Mouse (Mus musculus) spleen, postnatal 10 days (tissue): Measurements from ENCODE around the gene Defb20.
"Not testable (repeated sequence)": the region's sequence is repeated elsewhere in the genome, so short reads cannot be mapped to it uniquely, and the experiment has no call there.

Experiments used
- DNase-seq, 2 experiments: peaks; one replicate each; pipeline ENCODE4 v3.0.0; 2021 to 2022; ENCODE audit warnings: low spot score in 2 of 2

Gene Defb20

DNA sequence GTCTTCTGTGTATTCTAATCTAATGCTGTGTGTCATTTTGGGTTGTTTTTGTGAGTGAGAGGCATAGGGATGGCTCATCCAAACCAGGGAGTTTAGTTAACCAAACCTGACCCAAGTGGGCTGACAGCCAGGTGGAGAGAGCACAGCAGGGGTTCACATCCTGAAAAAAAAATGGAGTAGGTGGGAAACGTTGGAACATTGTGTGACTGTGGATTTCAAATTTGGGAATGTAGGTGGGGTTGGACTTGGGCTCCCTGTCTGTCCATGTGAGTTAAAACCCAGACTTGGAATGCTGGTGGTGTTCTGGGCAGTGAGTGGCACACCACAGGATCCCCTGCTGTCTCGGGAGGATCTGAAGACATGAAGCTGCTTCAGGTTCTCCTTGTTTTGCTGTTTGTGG, at the start of gene Defb20:
Defb20 (plus strand) TSS at position 301 of the 400 bp plus-strand sequence.
- DNase-seq, result no peak

DNA sequence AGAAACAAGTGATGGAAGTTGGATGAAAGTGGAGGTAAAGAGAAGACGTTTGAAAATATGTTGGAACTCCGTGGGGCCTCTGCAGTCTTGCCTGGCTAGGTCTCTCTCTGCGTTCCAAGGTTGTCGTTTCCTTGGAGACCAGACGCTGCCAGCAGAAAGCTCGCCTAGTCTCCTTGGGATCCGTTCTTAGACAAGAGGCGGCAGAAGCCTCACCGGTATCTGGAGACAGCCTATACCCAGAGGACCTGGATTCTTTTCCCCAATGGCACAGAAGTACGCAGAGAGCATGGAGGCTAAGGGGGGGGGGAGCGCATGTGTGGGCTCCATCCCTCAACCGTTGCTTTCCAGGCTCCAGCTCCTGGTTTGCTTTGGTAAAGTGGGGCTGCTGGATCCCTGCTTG, 49.4 kb upstream of the Defb20 start:
- DNase-seq, result no peak

DNA sequence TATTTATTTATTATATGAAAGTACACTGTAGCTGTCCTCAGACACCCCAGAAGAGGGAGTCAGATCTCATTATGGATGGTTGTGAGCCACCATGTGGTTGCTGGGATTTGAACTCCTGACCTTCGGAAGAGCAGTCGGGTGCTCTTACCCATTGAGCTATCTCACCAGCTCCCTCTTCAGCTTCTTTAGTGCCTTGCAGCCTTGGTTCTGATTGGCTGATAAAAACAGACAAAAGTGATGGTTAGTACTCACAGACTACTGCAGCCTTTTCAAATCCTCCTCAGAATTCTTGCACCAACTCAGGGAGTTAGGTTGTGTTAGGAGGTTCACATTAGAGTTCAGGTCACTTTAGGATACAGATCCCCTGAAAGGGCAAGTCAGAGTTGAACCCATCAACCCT, 48.4 kb upstream of the Defb20 start:
- not testable (repeated sequence) for DNase-seq

DNA sequence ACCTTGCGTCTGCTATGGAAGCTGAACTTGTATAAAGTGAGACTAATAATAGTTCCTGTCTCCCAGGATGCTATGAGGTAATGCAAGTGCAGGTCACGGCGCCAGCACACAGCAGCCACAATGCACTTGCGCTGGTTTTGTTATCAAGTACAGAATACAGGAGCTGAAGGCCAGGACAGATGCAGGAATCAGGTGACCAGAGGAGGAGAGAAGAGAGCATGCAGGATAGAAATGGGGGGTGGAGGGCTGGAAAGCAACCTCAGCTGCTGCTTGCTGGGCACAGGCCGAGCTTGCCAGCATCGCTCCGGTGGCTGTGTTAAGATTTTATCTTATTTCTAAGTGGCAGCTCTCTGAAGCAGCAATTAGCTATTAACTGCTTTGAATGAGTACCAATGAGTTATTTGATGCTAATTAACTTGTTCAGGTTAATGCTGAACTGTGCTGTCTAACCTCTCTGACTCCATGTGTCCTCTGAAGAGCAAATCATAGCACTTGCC, 40.4 kb upstream of the Defb20 start:
- DNase-seq, result no peak

DNA sequence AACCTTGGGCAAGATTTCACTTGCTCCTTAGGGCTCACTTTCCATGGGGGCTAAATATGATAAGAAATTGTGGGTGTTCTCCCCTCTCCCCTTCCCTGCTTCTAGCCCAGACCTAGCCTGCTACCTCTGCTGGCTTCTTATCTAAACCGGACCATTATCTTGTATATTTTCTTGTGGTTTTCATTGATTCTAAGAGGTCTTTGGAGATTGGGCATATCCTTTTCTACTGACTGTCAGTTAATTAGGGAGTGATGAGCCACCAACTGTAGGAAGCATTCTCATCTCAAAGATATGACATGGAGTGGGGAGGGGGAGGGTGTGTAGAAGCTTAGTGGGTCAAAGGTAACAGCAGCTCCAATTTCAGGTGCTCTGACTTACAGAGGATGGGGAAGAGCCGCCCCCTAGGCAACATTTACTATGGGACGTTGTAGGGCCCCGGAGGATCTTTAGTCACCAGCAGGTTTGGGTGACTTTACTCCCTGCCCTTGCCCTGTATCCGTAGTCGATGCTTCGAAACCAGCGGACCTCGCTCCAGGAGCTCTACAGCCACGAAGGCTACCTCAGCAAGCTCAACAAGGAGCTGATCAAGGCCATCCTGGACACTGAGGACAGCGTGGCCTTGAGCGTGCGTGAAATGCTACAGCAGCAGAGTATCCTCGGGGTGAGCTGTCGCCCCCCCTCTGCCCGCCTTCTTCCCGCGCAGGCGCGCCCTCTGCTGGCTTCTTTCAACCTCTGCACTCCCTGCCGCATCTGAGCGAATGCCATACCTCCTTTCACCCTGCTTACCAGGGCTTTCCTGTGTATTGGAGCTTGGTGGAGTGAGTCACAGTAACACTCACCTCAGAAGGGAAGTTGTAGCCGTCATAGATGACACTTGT, 39.6 kb upstream of the Defb20 start:
- peak; percentile 77 to 90 for DNase-seq

DNA sequence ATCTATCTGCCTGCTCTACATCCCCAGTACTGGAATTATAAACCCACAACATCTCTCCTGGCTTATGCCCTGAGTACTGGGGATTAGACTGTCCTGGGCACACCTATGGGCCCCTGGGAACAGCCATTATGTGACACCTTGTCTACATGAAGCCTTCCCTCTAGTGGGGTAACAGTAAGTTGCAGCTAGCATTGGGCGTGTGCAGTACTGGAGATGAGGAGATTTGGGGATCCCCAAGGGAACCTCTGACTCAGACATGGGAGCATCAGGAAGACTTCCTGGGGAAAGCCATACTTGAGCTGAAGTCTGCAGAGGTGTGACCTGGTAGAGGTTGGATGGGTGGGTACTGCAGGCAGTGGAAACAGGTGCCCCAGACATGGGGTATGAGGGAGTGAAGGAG, 37.9 kb upstream of the Defb20 start:
- DNase-seq, result no peak

DNA sequence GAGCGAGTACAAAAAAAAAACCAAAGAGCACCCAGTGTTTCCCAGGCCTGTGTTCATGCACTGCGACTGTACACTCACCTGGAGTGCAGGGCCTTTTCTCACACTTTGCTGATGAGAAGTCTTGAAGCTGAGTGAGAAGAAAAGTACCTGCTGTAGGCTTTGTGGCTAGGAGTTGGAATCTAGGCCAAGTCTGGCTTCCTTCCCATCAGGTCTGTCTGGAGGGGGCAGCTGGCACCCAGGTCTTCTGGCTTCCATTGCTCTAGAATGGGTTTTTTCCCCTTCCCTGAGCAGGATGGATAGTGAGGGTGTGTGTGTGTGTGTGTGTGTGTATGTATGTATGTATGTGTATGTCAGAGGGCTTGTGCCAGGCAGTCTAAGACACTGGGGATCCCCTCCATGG, 37.0 kb upstream of the Defb20 start:
- DNase-seq, result no peak

DNA sequence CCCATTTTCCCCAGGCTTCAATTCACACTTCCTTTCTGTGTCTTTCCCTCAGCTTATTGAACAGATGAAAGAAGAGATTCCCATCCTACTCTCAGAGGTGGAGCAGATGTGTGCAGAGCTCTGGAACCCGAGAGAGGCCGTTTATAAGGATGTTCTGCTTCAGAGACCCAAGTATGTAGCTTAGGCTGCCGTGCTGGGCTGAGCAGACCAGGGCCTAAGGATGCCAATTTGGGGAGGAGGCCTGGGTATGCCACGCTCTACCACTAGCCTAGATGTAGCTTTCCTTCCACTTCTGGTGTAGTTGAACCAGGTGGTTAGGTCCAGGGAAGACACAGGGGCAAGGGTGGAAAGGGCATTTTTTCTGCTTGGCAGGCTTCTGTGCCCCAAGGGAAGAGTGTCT, 34.5 kb upstream of the Defb20 start:
- no peak for DNase-seq

DNA sequence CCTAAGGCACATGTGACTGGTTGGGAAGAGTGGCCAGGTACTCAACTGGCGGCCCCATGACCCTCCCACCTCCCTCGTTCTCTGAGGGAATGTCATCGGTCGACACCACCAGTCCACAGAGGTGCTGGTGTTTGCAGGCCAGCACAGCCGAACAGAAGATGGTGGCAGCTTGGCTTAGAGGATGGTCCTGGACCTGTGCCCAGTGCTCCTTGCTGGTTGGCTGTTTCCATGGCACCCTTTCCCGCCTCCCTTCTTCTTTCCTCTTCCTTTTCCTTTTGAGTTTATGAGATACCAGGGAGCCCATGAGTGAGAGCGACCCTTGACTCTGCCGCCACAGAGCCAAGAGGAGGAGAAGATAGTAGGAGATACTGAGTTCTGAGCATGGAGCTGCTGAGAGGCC, 33.6 kb upstream of the Defb20 start:
- no peak for DNase-seq

DNA sequence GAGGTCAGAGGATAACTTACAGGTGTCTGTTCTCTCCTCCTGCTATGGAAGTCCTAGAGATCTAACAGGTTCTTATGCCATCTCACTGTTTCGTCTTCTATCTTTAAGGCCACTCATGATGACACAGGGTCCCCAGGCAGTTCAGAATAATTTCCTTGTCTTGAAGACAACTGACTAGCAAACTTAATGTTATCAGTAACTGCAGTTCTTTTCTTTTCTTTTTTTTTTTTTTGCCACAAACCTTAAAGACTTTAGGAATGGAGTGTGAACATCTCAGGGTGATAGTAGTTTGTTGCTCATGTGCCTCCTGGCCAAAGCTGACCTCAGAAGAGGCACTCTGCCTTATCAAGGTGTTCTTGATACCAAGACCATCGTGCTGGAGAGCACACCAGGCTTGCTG, 30.2 kb upstream of the Defb20 start:
- DNase-seq, result no peak

DNA sequence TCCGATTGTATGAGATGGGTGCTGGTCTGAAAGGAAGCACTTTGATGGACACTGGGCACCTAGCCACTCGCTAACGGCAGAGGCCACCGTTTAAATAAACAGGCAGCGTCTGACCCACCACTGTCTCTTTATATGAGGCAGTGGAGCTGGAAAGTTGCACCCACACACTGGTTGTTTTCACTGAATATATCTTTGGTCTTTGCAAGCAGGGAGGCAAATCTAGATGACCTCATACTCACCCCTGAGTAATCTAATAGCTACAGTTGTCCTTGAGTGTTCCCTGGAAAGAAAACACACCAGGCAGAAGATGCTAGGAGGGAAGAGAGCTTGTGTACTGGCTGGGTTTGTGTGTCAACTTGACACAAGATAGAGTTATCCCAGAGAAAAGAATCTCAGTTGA, 29.4 kb upstream of the Defb20 start:
- no peak for DNase-seq

DNA sequence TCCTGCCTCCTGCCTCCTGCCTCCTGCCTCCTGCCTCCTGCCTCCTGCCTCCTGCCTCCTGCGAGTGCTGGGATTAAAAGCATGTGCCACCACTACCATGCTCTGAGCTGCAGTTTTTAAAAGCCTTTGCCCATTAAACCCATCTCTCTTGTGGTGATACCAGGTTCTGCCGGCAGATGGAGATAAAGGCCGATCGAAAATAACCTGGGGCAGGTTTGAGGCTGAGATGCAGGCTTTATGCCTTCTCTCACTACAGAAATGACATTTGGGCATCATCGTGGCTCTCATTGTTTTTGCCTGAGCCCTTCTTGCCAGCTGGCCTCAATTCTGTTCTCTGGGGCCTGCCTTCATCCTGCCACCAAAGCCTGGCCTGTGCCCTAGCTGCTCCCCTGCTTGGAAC, 26.6 kb upstream of the Defb20 start:
- peak; percentile 28 to 66 for DNase-seq

DNA sequence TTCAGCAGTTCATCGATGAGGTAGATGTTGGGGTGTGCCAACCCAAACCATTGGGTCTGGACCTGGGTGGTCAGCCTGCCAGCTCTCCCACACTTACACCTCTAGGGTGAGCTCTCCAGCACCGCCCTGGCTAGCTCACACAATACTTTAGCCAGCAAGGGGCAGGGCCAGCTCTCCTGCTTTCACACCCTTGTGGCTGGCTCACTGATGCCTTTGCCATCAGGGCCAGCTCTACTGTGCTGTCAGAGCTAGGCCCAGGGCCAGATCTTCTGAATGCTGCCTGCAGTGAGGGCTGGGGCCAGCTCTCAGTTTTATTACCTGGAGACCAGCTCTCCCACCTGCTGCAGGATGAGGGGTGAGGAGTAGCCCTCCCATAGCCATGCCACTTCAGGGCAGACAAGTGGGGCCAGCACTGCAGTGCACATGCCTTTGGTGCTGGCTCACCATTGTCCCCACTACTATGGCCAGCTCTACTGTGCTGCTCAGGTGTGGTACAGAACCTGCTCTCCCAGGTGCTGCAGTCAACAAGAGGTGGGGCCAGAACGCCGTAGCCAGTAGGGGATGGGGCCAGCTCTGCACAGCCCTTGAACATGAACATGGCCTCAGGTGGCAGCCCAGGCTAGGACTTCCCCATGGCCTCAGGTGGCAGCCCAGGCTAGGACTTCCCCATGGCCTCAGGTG, 24.6 kb upstream of the Defb20 start:
- no peak for DNase-seq

DNA sequence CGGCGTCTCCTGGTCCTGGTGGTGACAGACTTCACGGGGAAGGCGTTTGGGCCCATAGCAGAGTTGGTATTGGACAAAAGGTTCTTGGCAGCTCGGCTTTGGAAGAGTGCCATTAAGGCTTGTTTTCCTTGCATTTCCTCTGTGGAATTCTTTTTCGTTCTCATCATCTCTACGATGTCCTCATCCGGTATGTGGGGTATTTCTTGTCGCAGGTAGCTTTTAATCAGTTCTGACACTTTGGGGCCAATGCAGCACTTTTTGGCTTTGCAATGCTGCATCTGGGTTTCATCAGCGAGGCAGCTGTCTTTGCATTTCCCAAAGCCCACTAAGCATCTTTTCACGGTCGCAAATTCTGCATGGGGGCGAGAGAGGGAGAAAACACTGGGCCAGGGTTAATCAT, 17.6 kb upstream of the Defb20 start:
- DNase-seq, result no peak

DNA sequence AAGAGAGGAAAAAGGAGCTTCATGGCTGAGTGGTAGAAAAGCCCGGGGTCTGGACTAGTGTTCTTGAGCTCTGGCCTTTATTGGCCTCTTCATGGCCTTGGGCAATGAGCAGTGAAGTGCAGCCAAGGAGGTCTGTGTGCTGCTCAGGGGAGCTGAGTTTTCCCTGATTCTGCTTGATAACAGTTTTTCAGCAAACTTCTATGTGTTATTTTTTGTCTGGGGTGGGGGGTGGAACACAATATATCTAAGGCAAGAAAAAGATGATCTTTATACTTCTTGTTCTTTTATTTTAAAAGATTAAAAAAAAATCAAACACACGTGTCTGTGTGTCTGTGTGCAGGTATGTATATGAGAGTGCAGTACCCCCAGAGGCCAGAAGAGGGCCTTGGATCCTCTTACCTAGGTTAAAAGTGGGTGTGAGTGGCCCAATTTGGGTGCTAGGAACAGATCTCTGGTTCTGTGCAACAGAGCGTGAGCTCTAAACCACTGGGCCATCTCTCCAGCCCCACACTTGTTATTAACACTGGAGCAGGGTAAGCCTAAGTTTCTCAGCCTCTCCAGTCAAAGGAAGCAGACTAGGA, 12.2 kb upstream of the Defb20 start, which contains the start of gene Defb23:
Defb23 (minus strand) TSS at position 51 of the 581 bp plus-strand sequence.
- no peak for DNase-seq

DNA sequence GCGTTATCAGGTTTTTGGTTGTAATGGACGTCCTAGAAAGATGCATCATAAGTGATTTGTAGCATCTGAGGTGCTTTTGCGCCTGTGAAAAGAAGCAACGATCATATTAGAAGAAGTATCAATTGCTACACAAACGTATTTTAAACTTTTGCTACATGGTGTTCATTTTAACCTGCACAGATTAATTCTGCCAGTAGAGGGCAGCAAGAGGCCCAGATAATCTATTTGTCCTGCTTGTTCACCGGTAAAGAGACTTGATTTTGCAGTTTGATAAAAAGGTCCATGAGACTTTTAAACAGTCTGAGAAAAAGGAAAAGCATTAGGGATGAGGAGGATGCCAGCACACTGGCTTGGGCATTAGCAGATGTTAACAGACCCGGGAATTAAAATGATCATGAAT, 5.9 kb upstream of the Defb20 start:
- peak in 1 of 2 experiments; percentile 44 for DNase-seq

DNA sequence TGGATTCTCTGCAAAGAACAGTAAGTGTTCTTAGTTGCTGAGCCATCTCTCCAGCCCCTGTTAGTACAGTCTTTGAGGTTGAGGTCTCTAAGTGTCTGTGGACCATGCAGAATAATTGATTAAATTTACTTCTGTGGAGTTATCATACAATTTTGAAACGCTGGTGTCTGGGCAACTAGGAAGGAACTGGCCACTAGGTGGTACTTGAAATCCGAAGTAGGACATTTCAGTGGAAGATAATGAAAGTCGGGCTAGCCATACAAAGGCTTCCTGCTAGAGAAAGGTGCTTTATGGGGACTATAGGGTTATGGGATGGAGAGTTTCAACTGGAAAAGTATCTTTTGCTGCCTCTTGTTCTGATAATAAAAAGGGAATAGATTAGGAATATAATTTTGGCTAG, 4.4 kb upstream of the Defb20 start:
- DNase-seq, result no peak

DNA sequence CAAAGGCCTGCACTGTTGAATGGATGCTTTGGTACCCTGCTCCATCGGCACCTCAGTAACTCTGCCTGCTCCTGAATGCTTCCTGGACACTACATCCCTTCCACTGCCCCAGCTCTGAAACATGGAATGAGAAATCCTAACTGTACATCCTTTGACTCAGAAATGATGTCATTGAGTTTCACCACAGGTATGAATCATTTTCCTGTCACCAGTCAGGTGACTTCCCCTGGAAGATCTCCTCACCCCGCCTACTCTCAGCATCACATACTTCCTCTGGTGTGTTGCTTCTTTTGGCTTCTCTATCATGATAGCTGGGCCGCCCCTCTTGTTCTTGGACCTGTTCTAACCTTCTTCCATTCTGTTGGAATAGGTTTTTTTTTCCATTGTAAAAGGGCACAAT, 4.0 kb downstream of the Defb20 start:
- no peak for DNase-seq

DNA sequence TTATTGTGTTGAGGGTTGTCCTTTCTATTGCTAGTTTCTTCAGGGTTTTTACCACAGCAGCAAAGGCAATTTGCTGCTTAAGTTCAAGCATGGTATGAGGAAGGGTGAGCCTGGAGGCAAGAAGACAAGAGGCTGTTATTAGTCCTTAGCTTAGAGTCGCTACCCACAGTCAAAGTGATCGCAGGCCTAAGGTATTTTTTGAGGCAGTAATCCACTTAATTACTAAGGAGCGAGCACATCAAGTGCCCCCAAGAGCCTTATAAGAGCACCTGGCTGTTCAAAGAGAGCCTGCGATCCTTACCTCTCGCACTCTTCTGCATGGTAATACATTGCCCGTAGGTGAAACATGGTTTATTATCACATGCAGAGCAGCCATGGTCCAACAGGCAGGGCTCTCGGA, 4.9 kb downstream of the Defb20 start:
- DNase-seq, result no peak

DNA sequence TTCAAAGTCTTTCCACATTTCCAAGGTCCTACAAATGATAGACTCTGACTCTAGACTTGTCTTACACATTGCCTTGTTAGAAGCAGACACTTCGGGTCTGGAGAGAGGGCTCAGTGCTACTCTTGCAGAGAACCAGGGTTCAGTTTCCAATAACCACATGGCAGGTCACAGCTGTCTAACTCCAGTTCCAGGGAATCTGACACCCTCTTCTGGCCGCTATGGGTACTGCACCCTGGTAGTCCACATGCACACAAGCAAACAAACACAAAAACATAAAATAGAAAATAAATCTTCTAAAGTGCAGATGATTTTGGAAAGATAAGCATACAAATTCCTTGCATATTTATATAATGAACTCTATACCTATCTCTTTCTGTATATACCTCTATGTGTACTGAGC, 10.2 kb downstream of the Defb20 start:
- peak; percentile 12 to 47 for DNase-seq

DNA sequence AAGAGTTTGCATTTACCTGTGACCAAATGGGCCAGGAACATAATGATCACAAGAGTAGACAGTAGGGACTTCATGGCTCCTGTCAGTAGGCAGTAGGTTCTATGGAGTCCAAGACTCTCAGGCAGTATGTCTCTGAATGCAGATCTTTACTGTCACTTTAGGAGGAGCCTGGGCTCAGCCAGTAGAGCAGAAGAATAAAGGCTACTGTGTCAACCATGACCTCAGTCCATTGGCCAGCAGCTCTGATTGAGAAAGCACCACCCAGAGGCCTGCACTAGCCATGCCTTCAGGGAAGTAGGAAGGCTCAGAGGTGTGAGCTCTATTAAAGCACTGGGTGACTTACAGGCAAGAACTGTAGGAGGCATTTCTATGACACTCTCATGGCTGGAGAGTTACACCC, 13.2 kb downstream of the Defb20 start, which contains the start of gene Defb22:
Defb22 (minus strand) TSS at position 101 of the 400 bp plus-strand sequence.
- no peak for DNase-seq

DNA sequence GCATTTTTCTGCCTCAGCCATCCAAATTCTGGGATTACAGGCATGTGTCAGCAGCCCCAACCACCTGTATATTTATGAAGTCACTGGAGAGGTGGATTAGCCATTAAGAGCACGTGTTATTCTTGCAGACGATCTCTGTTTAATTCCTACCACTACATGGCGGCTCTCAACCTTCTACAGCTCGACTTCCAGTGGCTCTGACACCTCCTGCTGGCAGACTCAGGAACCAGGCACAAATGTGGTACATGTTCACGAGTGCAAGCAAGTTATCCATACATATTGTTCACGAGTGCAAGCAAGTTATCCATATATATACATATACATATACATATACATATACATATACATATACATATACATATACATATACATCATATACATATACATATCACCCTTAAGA, 16.3 kb downstream of the Defb20 start:
- no peak for DNase-seq

DNA sequence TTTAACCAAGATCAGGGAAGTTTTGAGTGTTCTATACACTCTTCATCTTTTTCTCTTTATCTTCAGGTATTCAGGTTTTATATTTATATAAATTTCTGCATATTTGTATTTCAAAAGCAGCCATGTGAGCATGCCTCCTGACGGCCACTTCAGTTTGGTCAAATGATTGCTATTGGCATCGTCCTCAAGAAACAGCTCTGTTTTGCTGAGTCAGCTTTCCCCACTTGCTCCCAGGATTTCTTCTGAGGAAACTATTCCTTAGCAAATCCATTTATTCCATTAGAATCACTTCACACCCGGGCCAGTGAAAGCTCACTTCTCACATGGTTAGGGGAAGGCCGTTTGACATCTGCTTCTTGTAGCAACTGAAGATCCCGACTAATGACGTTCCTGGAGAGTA, 21.2 kb downstream of the Defb20 start:
- no peak for DNase-seq
